Mouse (Mus musculus) left cerebral cortex, adult 6 months (tissue): Measurements from ENCODE around the gene Rasal1. TPM values are rescaled to one million over a fixed set of nuclear protein-coding genes. Genes with fewer than 3 reads are reported as not detected.

Experiments
- long read RNA-seq, 2 experiments: library from polyadenylated mRNA; unstranded; transcript quantifications; one replicate each; pipeline ENCODE4 v2.0.0; 2019 to 2020
- polyA plus RNA-seq: library from polyadenylated mRNA; unstranded; fragments of <200 nt; fragmentation: Nextera tagmentation; gene quantifications from 2 replicates; pipeline ENCODE4 v1.2.3, GENCODE M21; 2021

Gene Rasal1
- 39.3 and 44.9 TPM in 2 replicates for polyA plus RNA-seq
- long read RNA-seq, experiment 1, transcript Rasal1-205 (21 exons, 3,251 nt): major isoform, 156 of 272 reads
- long read RNA-seq, experiment 1, partial matches to known transcripts: 43 of 272 reads
- long read RNA-seq, experiment 1, other reads (novel, unspliced or antisense): 72 of 272 reads
- long read RNA-seq, experiment 2, transcript Rasal1-205 (21 exons, 3,251 nt): major isoform, 25 of 76 reads
- long read RNA-seq, experiment 2, partial matches to known transcripts: 38 of 76 reads
- long read RNA-seq, experiment 2, other reads (novel, unspliced or antisense): 12 of 76 reads

DNA sequence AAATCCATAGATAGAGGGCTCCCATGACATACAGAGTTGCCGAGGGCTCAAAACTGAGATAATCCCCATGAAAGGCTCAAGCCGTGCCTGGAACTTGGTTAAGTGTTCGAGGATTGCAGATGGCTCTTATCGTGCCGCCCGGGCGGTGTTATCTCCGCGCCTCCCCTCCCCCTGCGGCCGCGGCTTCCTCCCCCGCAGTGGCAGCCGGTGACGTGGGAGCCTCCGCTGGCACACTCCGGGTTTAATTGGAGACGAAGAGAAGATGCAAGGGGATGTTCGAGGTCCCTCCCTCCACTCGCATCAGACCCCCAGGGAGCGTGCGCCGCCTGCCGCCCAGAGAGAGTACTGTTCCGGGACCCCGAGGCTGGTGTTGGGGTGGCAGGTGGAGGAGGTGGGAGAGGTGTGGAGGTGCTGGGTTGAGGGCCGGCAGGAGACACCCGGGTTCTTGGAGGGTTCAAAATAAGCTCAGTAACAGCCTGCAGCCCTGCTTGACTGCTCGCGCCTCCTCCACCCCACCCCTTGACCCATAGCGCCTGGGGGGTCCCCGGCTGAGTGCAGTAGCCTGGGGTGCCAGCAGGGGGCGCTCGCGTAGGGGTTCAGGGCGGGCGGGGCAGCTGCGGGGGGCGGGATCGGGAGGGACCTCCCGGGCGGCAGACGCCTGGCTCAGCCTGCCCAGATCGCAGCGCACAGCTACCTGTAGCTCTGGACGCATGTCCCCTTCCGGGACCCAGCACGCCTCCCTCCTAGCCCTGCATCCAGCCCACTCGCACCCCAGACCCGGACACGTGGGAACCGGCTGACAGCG is at the start of gene Rasal1:
TSS of gene Rasal1 (plus strand) at position 244 of the 805 bp plus-strand sequence.

GRCm38 (mm10) chr5:120612442-120612821 is 36.2 kb upstream of the Rasal1 start, which contains the start of the genes Rita1 and Ddx54:
Gene Rita1, minus strand, starts transcription at chr5:120612589.
Gene Ddx54, plus strand, starts transcription at chr5:120612739.

DNA sequence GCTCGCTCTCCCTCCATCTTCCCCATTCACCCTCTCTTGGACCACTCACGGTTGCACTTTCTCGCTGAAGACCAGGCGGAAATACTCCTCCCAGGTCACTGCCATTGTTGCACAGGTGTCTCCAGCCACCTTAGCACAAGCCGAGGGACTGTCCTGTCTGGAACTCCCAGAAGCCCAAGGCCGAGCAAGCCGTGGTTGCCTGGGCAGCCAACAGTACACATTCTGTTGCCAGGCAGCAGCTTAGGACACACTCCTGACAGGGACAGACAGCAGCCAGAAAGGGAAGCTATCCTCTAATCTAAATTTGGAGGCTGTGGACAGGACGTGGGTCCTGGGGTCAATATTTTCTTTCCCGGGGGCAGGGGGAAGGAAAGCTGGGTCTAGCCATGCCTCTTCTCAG is 14.5 kb upstream of the Rasal1 start, which contains the start of gene Cfap73:
TSS of gene Cfap73 (minus strand) at position 105 of the 400 bp plus-strand sequence.

GRCm38 (mm10) chr5:120711827-120712226 is 63.2 kb downstream of the Rasal1 start, which contains the start of gene Dtx1:
Gene Dtx1, minus strand, starts transcription at chr5:120711927.

Other genes starting within 250 kb of the Rasal1 start
- not detected in 2 replicates for gene Lhx5, start 217.1 kb upstream of the Rasal1 start, polyA plus RNA-seq
- gene Sdsl, start 176.0 kb upstream of the Rasal1 start, polyA plus RNA-seq: 9.4 and 12.7 TPM in 2 replicates
- gene Sds, start 172.3 kb upstream of the Rasal1 start, polyA plus RNA-seq: 0.30 and 0.61 TPM in 2 replicates
- 15.8 and 29.7 TPM in 2 replicates for gene Plbd2, start 145.2 kb upstream of the Rasal1 start, polyA plus RNA-seq
- gene Slc8b1, start 137.6 kb upstream of the Rasal1 start, polyA plus RNA-seq: 2.6 and 4.2 TPM in 2 replicates
- 12.0 and 18.5 TPM in 2 replicates for gene Tpcn1, start 60.1 kb upstream of the Rasal1 start, polyA plus RNA-seq
- gene Iqcd, start 59.8 kb upstream of the Rasal1 start, polyA plus RNA-seq: 0.56 and 0.75 TPM in 2 replicates
- gene Rita1, start 36.2 kb upstream of the Rasal1 start, polyA plus RNA-seq: 24.2 and 29.9 TPM in 2 replicates
- 17.3 and 18.3 TPM in 2 replicates for gene Ddx54, start 36.1 kb upstream of the Rasal1 start, polyA plus RNA-seq
- gene Cfap73, start 14.6 kb upstream of the Rasal1 start, polyA plus RNA-seq: not detected in 2 replicates
- gene Dtx1, start 63.1 kb downstream of the Rasal1 start, polyA plus RNA-seq: 20.8 and 24.2 TPM in 2 replicates
- 0.06 and 0.13 TPM in 2 replicates for gene Oas2, start 101.0 kb downstream of the Rasal1 start, polyA plus RNA-seq
- 0.04 and 0.10 TPM in 2 replicates for gene Oas3, start 128.8 kb downstream of the Rasal1 start, polyA plus RNA-seq
- not detected in 2 replicates for gene Oas1e, start 146.7 kb downstream of the Rasal1 start, polyA plus RNA-seq
- gene Oas1c, start 163.7 kb downstream of the Rasal1 start, polyA plus RNA-seq: 0.45 and 0.86 TPM in 2 replicates
- not detected in 2 replicates for gene Oas1f, start 198.6 kb downstream of the Rasal1 start, polyA plus RNA-seq
- gene Oas1h, start 212.6 kb downstream of the Rasal1 start, polyA plus RNA-seq: not detected in 2 replicates
- 0.28 and 0.29 TPM in 2 replicates for gene Oas1g, start 238.8 kb downstream of the Rasal1 start, polyA plus RNA-seq